Mouse (Mus musculus) bone marrow macrophage, adult 2 months (primary cell): ENCODE data around the gene Cyp2c54. TPM values are rescaled to one million over a fixed set of nuclear protein-coding genes. Genes with fewer than 3 reads are reported as not detected.
"Not testable (repeated sequence)": the region's sequence is repeated elsewhere in the genome, so short reads cannot be mapped to it uniquely, and the experiment has no call there.

Experiments used
- H3K27ac ChIP-seq: 2 replicates; pipeline ENCODE4 v1.5.1; 2012; ENCODE audit warnings: low read depth, low read length; ENCODE audit not compliant: insufficient read depth
- H3K4me1 ChIP-seq: 2 replicates; pipeline ENCODE4 v1.6.1; 2012; ENCODE audit warnings: low read length; ENCODE audit not compliant: control insufficient read depth, insufficient read depth
- H3K4me3 ChIP-seq: 2 replicates; pipeline ENCODE4 v1.5.1; 2012; ENCODE audit warnings: mild to moderate bottlenecking, low read length, moderate library complexity; ENCODE audit not compliant: insufficient read depth
- CTCF ChIP-seq: IDR thresholded peaks from 2 replicates; pipeline ENCODE4 v1.5.1; 2012; ENCODE audit warnings: low read depth, mild to moderate bottlenecking, low read length, moderate library complexity
- POLR2A ChIP-seq: IDR thresholded peaks from 2 replicates; pipeline ENCODE4 v1.6.1; 2012; ENCODE audit warnings: mild to moderate bottlenecking, low read depth, low read length, borderline replicate concordance
- polyA plus RNA-seq: library from polyadenylated mRNA; stranded (reverse); fragments of >200 nt; gene quantifications from 2 replicates; pipeline ENCODE4 v1.2.4, GENCODE M21; 2012; ENCODE audit not compliant: missing spikeins, insufficient read depth, insufficient read length

Gene Cyp2c54
- polyA plus RNA-seq, result not detected in 2 replicates

DNA sequence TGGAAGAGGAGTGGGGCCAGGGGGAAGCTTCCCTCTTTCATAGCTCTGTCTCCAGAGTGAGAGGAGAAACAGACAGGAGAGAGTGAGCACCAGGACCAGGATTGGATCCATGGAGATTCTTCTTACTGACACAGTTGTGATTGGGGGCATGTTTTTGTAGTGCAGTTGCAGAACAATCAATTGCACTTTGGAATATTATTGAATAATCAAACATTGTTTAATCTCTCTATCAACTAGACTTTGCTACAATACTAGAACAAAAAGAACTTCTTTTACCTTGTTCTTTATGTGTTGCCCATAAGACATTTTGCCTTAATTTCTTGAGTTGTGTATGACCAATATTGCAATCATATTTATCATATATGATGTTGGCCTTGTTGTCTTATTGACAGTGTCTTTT, at the start of gene Cyp2c54:
Gene Cyp2c54, minus strand, starts transcription at position 127 of the 400 bp plus-strand sequence.
- TF ChIP-seq CTCF, result no peak
- no peak for TF ChIP-seq POLR2A
- Histone ChIP-seq H3K27ac (no peak within 1 kb of the TSS), H3K4me3 (no peak within 1 kb of the TSS), H3K4me1 (no peaks in the 10 kb centered on the region)

- H3K4me1 ChIP-seq, H3K27ac ChIP-seq, H3K4me3 ChIP-seq: not testable (repeated sequence)
Measured at GRCm38 (mm10) chr19:40119624-40120023, 46.0 kb upstream of the Cyp2c54 start.

DNA sequence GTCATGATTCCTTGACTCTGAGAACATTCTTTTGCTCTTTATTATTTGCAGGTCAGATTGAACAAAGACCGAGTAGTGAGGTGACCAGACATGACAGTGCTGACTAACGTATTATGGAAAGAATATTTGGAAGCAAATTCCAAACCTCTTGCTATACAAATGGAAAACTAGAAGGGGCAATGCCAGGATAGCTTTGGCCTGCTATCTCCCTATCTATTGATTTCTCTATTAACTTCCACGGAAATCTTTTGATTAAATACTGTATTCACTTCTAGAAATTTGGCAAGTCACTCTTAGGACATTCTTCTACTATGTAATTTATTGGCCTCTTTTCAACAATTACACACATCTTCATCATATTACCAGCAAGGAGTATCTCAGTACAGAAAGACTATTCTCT, 17.5 kb upstream of the Cyp2c54 start:
- no peak for TF ChIP-seq POLR2A
- TF ChIP-seq CTCF, result no peak
- no peak overlapping the region for H3K27ac ChIP-seq

DNA sequence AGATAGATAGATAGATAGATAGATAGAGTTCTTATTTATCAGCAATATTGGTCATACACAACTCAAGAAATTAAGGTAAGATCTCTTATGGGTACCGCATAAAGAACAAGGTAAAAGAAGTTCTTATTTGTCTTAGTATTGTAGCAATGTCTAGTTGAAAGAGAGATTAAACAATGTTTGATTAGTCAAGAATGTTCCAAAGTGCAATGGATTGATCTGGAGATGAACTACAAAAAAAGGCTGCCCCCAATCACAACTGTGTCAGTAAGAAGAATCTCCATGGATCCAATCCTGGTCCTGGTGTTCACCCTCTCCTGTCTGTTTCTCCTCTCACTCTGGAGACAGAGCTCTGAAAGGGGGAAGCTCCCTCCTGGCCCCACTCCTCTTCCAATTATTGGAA, 15.8 kb upstream of the Cyp2c54 start, which contains the start of gene Cyp2c50:
Gene Cyp2c50, plus strand, starts transcription at position 268 of the 400 bp plus-strand sequence.
- not testable (repeated sequence) for H3K4me1 ChIP-seq, H3K4me3 ChIP-seq, H3K27ac ChIP-seq

More for the DNA sequence above, 17.5 kb upstream of the Cyp2c54 start:
- Histone ChIP-seq H3K4me1 (no peaks in the 10 kb centered on the region), H3K4me3 (no peak overlapping the region)

DNA sequence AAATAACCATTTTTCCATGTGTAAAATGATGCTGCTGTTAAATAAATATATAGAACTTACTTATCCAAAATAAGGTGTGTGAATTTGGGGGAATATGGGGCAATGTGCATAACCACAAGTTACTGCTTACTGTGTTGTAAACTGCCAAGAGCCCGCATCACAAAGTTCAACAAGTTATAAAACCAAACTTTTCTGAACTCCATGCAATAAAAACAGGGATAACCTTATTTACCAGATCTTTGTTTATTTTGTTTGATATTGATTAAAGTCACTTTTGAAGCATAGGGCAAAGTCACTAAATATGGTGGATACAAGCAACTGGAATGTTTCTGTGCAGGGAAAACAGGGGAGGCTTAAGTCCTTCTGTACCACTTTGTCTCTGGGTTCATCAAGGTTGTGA, 14.8 kb upstream of the Cyp2c54 start:
- Histone ChIP-seq H3K27ac (no peak overlapping the region), H3K4me3 (no peak overlapping the region), H3K4me1 (no peaks in the 10 kb centered on the region)
- no peak for TF ChIP-seq POLR2A
- no peak for TF ChIP-seq CTCF

GRCm38 (mm10) chr19:39992140-39992539, 81.5 kb downstream of the Cyp2c54 start, which contains the start of gene Cyp2c37:
TSS of gene Cyp2c37 (plus strand) at chr19:39992424.
- H3K4me1 ChIP-seq, H3K27ac ChIP-seq, H3K4me3 ChIP-seq: not testable (repeated sequence)

- H3K4me1 ChIP-seq, result no peaks in the 10 kb centered on the region
- no peak for TF ChIP-seq POLR2A
- no peak for TF ChIP-seq CTCF
- no peak overlapping the region for H3K27ac ChIP-seq
- H3K4me3 ChIP-seq, result no peak overlapping the region
Measured at GRCm38 (mm10) chr19:39989471-39989870, 84.2 kb downstream of the Cyp2c54 start.

Other genes with a start within 250 kb of the Cyp2c54 start
- not detected in 2 replicates for gene Cyp2c69, start 187.0 kb downstream of the Cyp2c54 start, polyA plus RNA-seq
- not detected in 2 replicates for gene Cyp2c37, start 81.4 kb downstream of the Cyp2c54 start, polyA plus RNA-seq
- gene Cyp2c50, start 15.9 kb upstream of the Cyp2c54 start, polyA plus RNA-seq, result not detected in 2 replicates
- not detected in 2 replicates for gene Cyp2c70, start 113.5 kb upstream of the Cyp2c54 start, polyA plus RNA-seq
- 1.9 and 3.1 TPM in 2 replicates for gene Pdlim1, start 198.0 kb upstream of the Cyp2c54 start, polyA plus RNA-seq